Mouse (Mus musculus) liver, adult 10 weeks (tissue): ENCODE results near the gene Rab36. TPM values are rescaled to one million over a fixed set of nuclear protein-coding genes. Genes with fewer than 3 reads are reported as not detected.

Experiments used
- polyA plus RNA-seq: library from polyadenylated mRNA; stranded (reverse); fragments of 350-450 nt; fragmentation: Illumina TruSeq; extraction: RNeasy Lipid Tissue Mini Kit (QIAGEN cat#74804); gene quantifications from one replicate; pipeline ENCODE4 v1.2.3, GENCODE M21; 2014; ENCODE audit warnings: low read depth, low replicate concordance

The Rab36 gene
- 0.16 TPM for polyA plus RNA-seq

DNA sequence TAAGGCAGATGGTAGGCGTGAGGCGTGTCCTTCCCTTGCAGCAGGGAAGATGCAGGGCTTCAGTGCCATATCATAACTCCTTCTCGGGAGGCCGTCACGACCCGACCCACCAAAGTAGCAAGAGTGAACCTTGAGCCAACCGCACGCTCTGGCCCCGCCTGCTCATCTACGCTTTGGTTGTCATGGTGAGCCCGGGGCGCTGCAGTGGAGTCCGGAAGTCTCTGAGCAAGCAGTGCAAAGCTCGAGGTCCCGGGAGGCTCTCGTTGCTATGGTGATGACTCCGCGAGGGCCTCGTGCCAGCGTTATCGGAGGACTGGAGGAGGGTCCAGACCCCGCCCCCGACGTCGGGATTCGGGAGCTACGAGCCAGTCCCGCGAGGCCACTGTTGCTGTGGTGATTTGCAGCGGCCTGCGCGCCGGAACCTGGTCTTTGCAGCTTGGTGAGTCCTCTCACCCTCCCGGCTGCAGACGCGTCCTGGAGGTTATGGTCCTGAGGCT is at the start of gene Rab36:
Gene Rab36, plus strand, starts transcription at position 176 of the 497 bp plus-strand sequence.

DNA sequence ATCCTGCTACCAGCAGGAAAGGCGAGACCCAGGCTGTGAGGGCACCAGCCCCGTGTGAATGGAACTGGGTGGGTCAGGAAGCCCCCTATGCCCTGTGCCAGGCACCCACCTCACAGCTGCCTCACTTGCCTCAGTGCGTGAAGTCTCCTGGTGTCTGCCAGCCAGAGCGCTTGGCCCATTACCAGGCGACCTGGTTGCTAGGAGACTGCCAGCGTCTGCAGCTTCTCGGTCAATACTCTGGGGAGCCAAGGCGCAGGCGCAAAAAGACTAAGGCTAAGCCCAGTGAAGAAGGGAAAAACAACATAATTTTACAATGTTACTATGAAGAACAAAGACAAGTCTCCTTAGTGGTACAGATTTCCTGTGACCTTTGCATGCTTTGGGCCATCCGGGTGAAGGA is 4.5 kb upstream of the Rab36 start, which contains the start of gene Rsph14:
Gene Rsph14, minus strand, starts transcription at position 192 of the 400 bp plus-strand sequence.

GRCm38 (mm10) chr10:75060217-75060842 is 23.5 kb downstream of the Rab36 start, which contains the start of gene Bcr:
TSS of gene Bcr (plus strand) at chr10:75060592.

Other genes with a start within 250 kb of the Rab36 start
- gene Gnaz, start 69.9 kb upstream of the Rab36 start, polyA plus RNA-seq: not detected
- gene Rsph14, start 4.5 kb upstream of the Rab36 start, polyA plus RNA-seq: not detected
- gene Bcr, start 23.5 kb downstream of the Rab36 start, polyA plus RNA-seq: 5.9 TPM
- gene Specc1l, start 175.0 kb downstream of the Rab36 start, polyA plus RNA-seq: 3.8 TPM